Mouse (Mus musculus): ENCODE results near the gene Pde4c. TPM values are rescaled to one million over a fixed set of nuclear protein-coding genes. Genes with fewer than 3 reads are reported as not detected.

Pde4c gene
- polyA plus RNA-seq, 1 experiment from 2014 or later, result 0.27 TPM

DNA sequence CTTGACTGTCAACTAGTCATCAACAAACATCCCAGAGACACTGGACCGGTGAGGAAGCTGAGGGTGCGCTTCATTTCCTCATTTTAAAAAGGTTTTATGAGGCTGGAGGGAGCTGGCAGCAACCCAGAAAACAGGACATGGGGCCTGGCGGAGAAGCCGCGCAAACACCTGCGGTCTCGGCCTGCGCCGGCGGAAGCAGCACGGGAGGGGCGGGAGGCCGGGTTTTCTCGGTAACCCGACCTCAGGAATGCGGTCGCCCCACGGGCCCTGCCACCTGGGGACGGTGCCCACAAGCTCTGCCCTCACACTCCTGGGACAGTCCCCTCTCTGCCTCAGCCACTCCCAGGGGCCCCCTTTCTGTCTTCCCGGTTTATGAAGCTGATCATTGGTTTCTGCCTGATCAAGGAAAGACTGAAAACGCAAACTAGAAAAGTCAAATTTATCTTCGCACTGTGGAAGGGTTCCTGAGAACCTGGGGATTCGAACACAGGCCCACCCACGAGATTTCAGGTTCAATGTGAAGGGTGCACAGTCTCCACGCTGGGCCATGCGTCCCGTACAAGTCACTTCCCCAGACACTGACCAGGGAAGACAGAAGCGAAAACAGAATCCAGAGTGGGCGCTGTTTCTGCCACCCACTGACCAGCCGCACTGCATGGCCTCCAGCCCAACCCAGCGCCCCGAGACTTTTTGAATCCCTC lies 28.1 kb upstream of the Pde4c start:
- no peak overlapping the region for H3K27ac ChIP-seq (ENCODE audit: low read depth, low read length)
- no peak overlapping the region for H3K4me2 ChIP-seq (ENCODE audit: low read depth, low read length)
- H3K9ac ChIP-seq (replicated peaks; ENCODE audit: low read depth, low read length), result no peak overlapping the region
- no peak overlapping the region for H3K4me3 ChIP-seq (ENCODE audit: low read depth, low read length)
- no peak for ATAC-seq (ENCODE audit: low read depth)
- peaks cover 35% of the 10 kb centered on the region for H3K4me1 ChIP-seq (ENCODE audit: control insufficient read depth, insufficient read depth, low read length)
- no peaks in the 10 kb centered on the region for H3K27me3 ChIP-seq (ENCODE audit: control insufficient read depth, insufficient read depth, low read length)
- no peaks in the 10 kb centered on the region for H3K9me3 ChIP-seq (ENCODE audit: control insufficient read depth, low read length)
- 29% methylated on average over 32 of the region's 32 CpGs for WGBS
- no peaks in the 10 kb centered on the region for H3K36me3 ChIP-seq (ENCODE audit: control insufficient read depth, insufficient read depth, low read length)

DNA sequence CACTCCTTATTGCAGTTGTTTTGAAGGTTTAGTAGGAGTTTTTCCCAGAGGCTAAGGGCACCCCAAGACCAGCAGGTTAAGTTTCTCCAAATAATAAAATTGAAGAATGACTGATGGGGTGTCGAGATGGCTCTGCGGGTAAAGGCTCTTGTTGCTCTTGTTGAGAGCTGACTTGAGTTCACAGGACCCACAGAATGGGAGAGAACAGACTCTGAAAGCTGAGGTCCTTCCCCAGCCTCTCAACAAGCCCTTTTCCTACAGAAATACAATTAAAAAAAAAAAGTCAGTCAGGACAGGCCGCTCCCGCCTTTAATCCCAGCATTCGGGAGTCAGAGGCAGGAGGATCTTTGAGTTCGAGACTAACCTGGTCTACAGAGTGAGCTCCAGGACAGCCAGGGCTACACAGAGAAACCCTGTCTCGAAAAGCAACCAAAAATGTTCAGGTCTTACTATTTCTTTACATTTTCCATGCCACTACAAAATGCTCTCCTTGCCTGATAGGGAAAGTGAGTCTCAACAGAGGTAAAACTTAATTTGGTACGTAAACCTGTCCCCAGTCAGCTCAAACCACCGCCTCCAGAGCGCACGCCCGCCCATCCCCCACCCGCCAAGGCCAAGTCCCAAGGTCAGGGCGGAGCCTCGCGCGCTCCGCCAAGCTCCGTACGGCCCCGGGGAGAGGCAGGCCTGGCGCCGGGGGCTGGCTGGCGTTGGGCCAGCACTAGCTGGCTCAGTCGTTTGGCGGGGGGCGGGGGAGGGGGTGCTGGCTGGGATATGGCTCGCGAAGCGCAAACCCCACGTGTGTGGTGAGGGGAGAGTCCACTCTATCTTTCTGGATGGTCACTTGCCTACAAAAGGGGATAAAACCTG lies 27.3 kb upstream of the Pde4c start:
- Histone ChIP-seq H3K4me2 (ENCODE audit: low read depth, low read length) (peak overlapping the region; percentile 41), H3K27ac (ENCODE audit: low read depth, low read length) (peak overlapping the region; percentile 6; the same call in 1 of the 2 replicates), H3K9me3 (ENCODE audit: control insufficient read depth, low read length) (no peaks in the 10 kb centered on the region), H3K4me3 (ENCODE audit: low read depth, low read length) (no peak overlapping the region), H3K9ac (replicated peaks; ENCODE audit: low read depth, low read length) (0 out of 2 replicates have a peak overlapping the region, but pooled peaks have one; percentile 28), H3K27me3 (ENCODE audit: control insufficient read depth, insufficient read depth, low read length) (no peaks in the 10 kb centered on the region), H3K4me1 (ENCODE audit: control insufficient read depth, insufficient read depth, low read length) (peaks cover 38% of the 10 kb centered on the region), H3K36me3 (ENCODE audit: control insufficient read depth, insufficient read depth, low read length) (no peaks in the 10 kb centered on the region)
- 6% methylated on average over 31 of the region's 31 CpGs for WGBS
- ATAC-seq (ENCODE audit: low read depth), result no peak

DNA sequence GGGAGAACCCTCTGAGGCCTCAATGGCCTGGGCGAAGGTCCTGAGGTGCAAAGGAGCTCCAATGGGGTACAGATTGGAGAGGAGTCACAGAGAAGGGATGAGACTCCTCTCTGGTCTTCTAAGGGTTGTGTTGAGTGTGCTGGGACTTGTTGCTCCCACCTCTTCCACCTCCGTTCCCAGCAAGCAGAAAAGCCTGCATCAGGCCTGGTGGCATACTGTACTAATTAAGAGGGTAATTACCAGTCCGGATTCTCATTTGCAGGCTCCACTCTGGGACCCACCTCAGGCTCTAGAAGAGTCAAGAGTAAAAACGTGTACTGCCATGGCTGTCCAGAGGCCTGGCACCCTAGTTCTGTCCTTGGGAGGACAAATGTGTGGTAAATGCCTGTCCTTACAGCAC lies 26.6 kb upstream of the Pde4c start:
- peak overlapping the region; percentile 6; the same call in 1 of the 2 replicates for H3K27ac ChIP-seq (ENCODE audit: low read depth, low read length)
- peak overlapping the region; percentile 41 for H3K4me2 ChIP-seq (ENCODE audit: low read depth, low read length)
- H3K4me3 ChIP-seq (ENCODE audit: low read depth, low read length), result no peak overlapping the region
- no peaks in the 10 kb centered on the region for H3K27me3 ChIP-seq (ENCODE audit: control insufficient read depth, insufficient read depth, low read length)
- no peak for ATAC-seq (ENCODE audit: low read depth)
- H3K36me3 ChIP-seq (ENCODE audit: control insufficient read depth, insufficient read depth, low read length), result no peaks in the 10 kb centered on the region
- H3K4me1 ChIP-seq (ENCODE audit: control insufficient read depth, insufficient read depth, low read length), result peaks cover 38% of the 10 kb centered on the region
- 0 out of 2 replicates have a peak overlapping the region, but pooled peaks have one; percentile 28 for H3K9ac ChIP-seq (replicated peaks; ENCODE audit: low read depth, low read length)
- no peaks in the 10 kb centered on the region for H3K9me3 ChIP-seq (ENCODE audit: control insufficient read depth, low read length)
- 32% methylated on average over 4 of the region's 4 CpGs for whole genome bisulfite sequencing

DNA sequence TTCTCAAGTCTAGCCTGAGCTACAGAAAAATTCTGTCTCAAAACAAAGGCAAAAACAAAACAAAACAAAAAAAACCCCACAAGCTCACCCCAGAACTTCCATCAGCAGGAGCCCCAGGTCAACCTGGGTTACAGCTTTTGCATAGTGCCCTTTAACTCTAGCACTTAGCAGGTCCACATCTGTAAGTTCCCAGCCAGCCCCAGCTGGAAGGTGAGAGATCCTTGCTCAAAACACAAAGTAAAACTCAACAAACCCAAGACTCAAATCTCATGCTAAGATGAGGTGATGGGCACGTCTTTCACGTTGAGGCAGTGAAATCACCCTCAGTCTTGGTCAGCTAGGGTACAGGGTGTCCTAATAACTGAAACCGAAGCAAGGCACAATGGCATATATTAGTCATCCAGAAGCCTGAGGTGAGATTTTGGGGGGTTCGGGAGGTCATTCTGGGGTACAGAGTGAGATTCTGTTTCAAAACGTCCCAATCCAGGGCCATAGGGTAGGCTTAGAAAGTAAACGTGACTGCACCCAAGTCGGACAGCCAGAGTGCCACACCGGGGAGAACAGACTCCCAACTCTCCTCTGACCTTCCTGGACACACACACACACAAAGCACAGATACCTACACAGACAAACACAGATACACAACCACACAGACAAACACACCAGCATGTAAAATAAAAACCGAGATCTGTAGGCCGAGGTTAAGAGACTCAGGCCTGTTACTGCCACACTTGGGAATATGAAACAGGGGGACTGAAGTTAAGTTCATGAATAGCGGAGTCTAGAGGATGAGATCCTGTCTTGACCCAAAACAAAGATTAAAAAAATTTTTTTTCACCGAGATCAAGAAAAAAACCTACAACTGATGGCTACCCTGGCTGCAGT lies 25.9 kb upstream of the Pde4c start:
- ATAC-seq (ENCODE audit: low read depth), result no peak

DNA sequence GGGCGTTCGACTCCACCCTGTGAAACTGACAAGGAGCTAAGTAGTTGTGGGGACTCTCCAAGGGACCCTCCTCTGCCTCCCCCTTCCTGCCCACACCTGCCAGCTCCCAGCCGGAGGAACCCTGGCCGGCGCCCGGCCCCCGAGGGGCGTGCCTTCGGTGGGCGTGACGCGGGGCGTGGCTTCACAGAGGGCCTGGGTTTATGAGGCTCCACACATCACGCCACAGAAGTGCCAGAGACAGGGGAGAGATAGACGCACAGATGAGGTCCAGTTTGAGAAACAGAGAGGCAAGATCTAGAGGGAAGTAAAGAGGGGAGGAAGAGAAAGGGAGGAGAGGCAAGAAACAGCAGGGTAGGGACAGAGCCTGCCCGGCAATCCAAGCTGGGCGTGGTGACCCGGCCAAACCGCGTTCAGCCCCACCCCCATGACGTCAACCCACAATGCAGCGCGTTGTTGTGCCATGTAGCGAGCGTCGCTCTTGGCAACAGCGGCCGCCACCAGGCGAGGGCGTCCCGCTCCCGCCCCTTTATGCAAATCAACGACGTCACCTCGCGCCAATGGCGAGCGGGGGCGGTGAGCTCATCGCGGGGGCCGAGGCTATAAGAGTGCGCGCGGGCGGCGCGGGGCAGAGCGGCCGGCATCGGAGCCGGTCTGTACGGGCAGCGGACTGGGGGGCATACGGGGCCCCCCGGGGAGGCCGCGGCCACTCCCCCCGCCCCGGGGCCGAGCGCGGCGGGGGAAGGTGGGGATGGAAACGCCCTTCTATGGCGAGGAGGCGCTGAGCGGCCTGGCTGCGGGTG lies 25.0 kb upstream of the Pde4c start, which contains the start of gene Jund:
Gene Jund (plus strand): TSS at position 640 of the 800 bp plus-strand sequence.
- no peaks in the 10 kb centered on the region for H3K36me3 ChIP-seq (ENCODE audit: control insufficient read depth, insufficient read depth, low read length)
- peak; percentile 87 for ATAC-seq (ENCODE audit: low read depth)
- peak within 1 kb of the TSS; percentile 90 for H3K4me2 ChIP-seq (ENCODE audit: low read depth, low read length)
- H3K27ac ChIP-seq (ENCODE audit: low read depth, low read length), result peak within 1 kb of the TSS; percentile 99
- H3K27me3 ChIP-seq (ENCODE audit: control insufficient read depth, insufficient read depth, low read length), result no peaks in the 10 kb centered on the region
- H3K9me3 ChIP-seq (ENCODE audit: control insufficient read depth, low read length), result no peaks in the 10 kb centered on the region
- 1% methylated on average over 67 of the region's 69 CpGs for WGBS
- H3K4me3 ChIP-seq (ENCODE audit: low read depth, low read length), result peak within 1 kb of the TSS; percentile 93
- H3K9ac ChIP-seq (replicated peaks; ENCODE audit: low read depth, low read length), result peak within 1 kb of the TSS; percentile 100
- H3K4me1 ChIP-seq (ENCODE audit: control insufficient read depth, insufficient read depth, low read length), result peaks cover 44% of the 10 kb centered on the region

More for the DNA sequence above, 25.9 kb upstream of the Pde4c start:
- Histone ChIP-seq H3K4me1 (ENCODE audit: control insufficient read depth, insufficient read depth, low read length) (peaks cover 40% of the 10 kb centered on the region), H3K9ac (replicated peaks; ENCODE audit: low read depth, low read length) (peak overlapping the region; percentile 100; the same call in 1 of the 2 replicates), H3K27ac (ENCODE audit: low read depth, low read length) (peak overlapping the region; percentile 99), H3K27me3 (ENCODE audit: control insufficient read depth, insufficient read depth, low read length) (no peaks in the 10 kb centered on the region), H3K4me2 (ENCODE audit: low read depth, low read length) (peak overlapping the region; percentile 90), H3K36me3 (ENCODE audit: control insufficient read depth, insufficient read depth, low read length) (no peaks in the 10 kb centered on the region), H3K9me3 (ENCODE audit: control insufficient read depth, low read length) (no peaks in the 10 kb centered on the region), H3K4me3 (ENCODE audit: low read depth, low read length) (peak overlapping the region; percentile 93)
- 77% methylated on average over 12 of the region's 12 CpGs for WGBS

DNA sequence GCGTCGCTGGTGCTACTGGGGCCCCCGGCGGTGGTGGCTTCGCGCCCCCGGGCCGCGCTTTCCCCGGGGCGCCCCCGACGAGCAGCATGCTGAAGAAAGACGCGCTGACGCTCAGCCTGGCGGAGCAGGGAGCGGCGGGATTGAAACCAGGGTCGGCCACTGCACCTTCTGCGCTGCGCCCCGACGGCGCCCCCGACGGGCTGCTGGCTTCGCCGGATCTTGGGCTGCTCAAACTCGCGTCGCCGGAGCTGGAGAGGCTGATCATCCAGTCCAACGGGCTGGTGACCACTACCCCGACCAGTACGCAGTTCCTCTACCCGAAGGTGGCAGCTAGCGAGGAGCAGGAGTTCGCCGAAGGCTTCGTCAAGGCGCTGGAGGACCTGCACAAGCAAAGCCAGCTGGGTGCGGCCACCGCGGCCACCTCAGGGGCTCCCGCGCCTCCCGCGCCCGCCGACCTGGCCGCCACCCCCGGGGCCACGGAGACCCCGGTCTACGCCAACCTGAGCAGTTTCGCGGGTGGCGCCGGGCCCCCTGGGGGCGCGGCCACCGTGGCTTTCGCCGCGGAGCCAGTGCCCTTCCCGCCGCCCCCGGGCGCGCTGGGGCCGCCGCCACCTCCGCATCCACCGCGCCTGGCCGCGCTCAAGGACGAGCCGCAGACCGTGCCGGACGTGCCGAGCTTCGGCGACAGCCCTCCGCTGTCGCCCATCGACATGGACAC lies 24.2 kb upstream of the Pde4c start:
- Histone ChIP-seq H3K36me3 (ENCODE audit: control insufficient read depth, insufficient read depth, low read length) (no peaks in the 10 kb centered on the region), H3K27me3 (ENCODE audit: control insufficient read depth, insufficient read depth, low read length) (no peaks in the 10 kb centered on the region), H3K4me3 (ENCODE audit: low read depth, low read length) (peak overlapping the region; percentile 93), H3K4me1 (ENCODE audit: control insufficient read depth, insufficient read depth, low read length) (peaks cover 44% of the 10 kb centered on the region), H3K9ac (replicated peaks; ENCODE audit: low read depth, low read length) (peak overlapping the region; percentile 100), H3K4me2 (ENCODE audit: low read depth, low read length) (peak overlapping the region; percentile 90), H3K27ac (ENCODE audit: low read depth, low read length) (peak overlapping the region; percentile 99), H3K9me3 (ENCODE audit: control insufficient read depth, low read length) (no peaks in the 10 kb centered on the region)
- peak; percentile 29 for ATAC-seq (ENCODE audit: low read depth)
- WGBS, result under 1% methylated on average over 87 of the region's 89 CpGs

DNA sequence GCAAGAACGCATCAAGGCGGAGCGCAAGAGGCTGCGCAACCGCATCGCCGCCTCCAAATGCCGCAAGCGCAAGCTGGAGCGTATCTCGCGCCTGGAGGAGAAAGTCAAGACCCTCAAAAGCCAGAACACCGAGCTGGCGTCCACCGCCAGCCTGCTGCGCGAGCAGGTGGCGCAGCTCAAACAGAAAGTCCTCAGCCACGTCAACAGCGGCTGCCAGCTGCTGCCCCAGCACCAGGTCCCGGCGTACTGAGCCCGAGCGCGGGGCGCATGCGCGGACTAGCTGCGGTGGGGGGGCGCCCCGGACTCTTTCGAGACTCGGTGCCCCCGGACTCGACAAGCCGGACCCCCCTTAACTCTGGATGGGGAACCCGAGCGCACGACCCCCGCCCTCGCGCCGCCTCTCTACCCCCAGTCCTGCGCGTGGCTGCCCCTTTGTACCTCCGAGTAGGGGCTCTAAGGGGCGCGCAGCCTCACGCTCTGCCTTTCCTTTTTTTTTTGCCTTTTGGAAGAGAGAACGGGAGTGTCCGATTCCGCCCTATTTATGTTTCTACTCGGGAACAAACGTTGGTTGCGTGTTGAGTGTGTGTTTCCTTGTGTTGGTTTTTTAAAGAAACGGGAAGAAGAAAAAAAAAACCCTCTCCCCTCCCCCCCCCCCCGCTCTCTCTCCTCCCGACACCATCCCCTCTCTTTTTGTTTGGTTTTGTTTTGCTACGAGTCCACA lies 23.5 kb upstream of the Pde4c start:
- Histone ChIP-seq H3K4me2 (ENCODE audit: low read depth, low read length) (peak overlapping the region; percentile 90), H3K4me1 (ENCODE audit: control insufficient read depth, insufficient read depth, low read length) (peaks cover 44% of the 10 kb centered on the region), H3K4me3 (ENCODE audit: low read depth, low read length) (peak overlapping the region; percentile 93), H3K9ac (replicated peaks; ENCODE audit: low read depth, low read length) (peak overlapping the region; percentile 100), H3K27me3 (ENCODE audit: control insufficient read depth, insufficient read depth, low read length) (no peaks in the 10 kb centered on the region), H3K36me3 (ENCODE audit: control insufficient read depth, insufficient read depth, low read length) (no peaks in the 10 kb centered on the region), H3K9me3 (ENCODE audit: control insufficient read depth, low read length) (no peaks in the 10 kb centered on the region), H3K27ac (ENCODE audit: low read depth, low read length) (peak overlapping the region; percentile 99)
- under 1% methylated on average over 59 of the region's 59 CpGs for WGBS
- ATAC-seq (ENCODE audit: low read depth), result peak; percentile 15; the same call in 1 of the 2 replicates
